Mouse (Mus musculus): ENCODE data around the gene Bach1. TPM values are rescaled to one million over a fixed set of nuclear protein-coding genes. Genes with fewer than 3 reads are reported as not detected.

The Bach1 gene
- polyA plus RNA-seq, 1 experiment, result 7.6 TPM

GRCm38 (mm10) chr16:87699693-87700394 lies 1.1 kb downstream of the Bach1 start:
- no peak for DNase-seq (ENCODE audit: low read depth in 1 of 2, low spot score in 2 of 2)
- TF ChIP-seq CTCF (IDR thresholded peaks at IDR 0.05; ENCODE audit: extremely low read depth, insufficient read depth, insufficient read length, insufficient replicate concordance) (no peak), POLR2A (IDR thresholded peaks at IDR 0.05; ENCODE audit: low read depth, low read length) (no peak)
- whole genome bisulfite sequencing, result 4% methylated on average over 20 of the region's 20 CpGs

GRCm38 (mm10) chr16:87700395-87700765 lies 1.6 kb downstream of the Bach1 start:
- TF ChIP-seq CTCF (IDR thresholded peaks at IDR 0.05; ENCODE audit: extremely low read depth, insufficient read depth, insufficient read length, insufficient replicate concordance) (no peak), POLR2A (IDR thresholded peaks at IDR 0.05; ENCODE audit: low read depth, low read length) (no peak)
- DNase-seq (ENCODE audit: low read depth in 1 of 2, low spot score in 2 of 2), result no peak
- H3K36me3 ChIP-seq (ENCODE audit: control insufficient read depth, insufficient read depth, low read length), result no peaks in the 10 kb centered on the region
- no peaks in the 10 kb centered on the region for H3K27me3 ChIP-seq (ENCODE audit: control insufficient read depth, insufficient read depth, low read length)
- H3K4me3 ChIP-seq (ENCODE audit: extremely low read depth, insufficient read depth, insufficient read length), result no peak overlapping the region; the same call in 1 of the 2 replicates
- peaks cover 3% of the 10 kb centered on the region for H3K4me1 ChIP-seq (ENCODE audit: control insufficient read depth, insufficient read depth, insufficient read length)
- 16% methylated on average over 3 of the region's 3 CpGs for WGBS
- H3K27ac ChIP-seq (ENCODE audit: insufficient read depth, low read length), result peak overlapping the region; percentile 80; the same call in 1 of the 2 replicates

More at GRCm38 (mm10) chr16:87699693-87700394, 1.1 kb downstream of the Bach1 start:
- H3K36me3 ChIP-seq (ENCODE audit: control insufficient read depth, insufficient read depth, low read length), result no peaks in the 10 kb centered on the region
- H3K27ac ChIP-seq (ENCODE audit: insufficient read depth, low read length), result peak overlapping the region; percentile 80
- H3K27me3 ChIP-seq (ENCODE audit: control insufficient read depth, insufficient read depth, low read length), result no peaks in the 10 kb centered on the region
- peak overlapping the region; percentile 80 for H3K4me3 ChIP-seq (ENCODE audit: extremely low read depth, insufficient read depth, insufficient read length)
- peaks cover 3% of the 10 kb centered on the region for H3K4me1 ChIP-seq (ENCODE audit: control insufficient read depth, insufficient read depth, insufficient read length)

- H3K36me3 ChIP-seq (ENCODE audit: control insufficient read depth, insufficient read depth, low read length), result no peaks in the 10 kb centered on the region
- peaks cover 10% of the 10 kb centered on the region for H3K4me1 ChIP-seq (ENCODE audit: control insufficient read depth, insufficient read depth, insufficient read length)
- no peak for DNase-seq (ENCODE audit: low read depth in 1 of 2, low spot score in 2 of 2)
- no peak overlapping the region for H3K4me3 ChIP-seq (ENCODE audit: extremely low read depth, insufficient read depth, insufficient read length)
- WGBS, result 47% methylated on average over 2 of the region's 2 CpGs
- TF ChIP-seq CTCF (IDR thresholded peaks at IDR 0.05; ENCODE audit: extremely low read depth, insufficient read depth, insufficient read length, insufficient replicate concordance), result no peak
- no peak for TF ChIP-seq POLR2A (IDR thresholded peaks at IDR 0.05; ENCODE audit: low read depth, low read length)
- no peak overlapping the region for H3K27ac ChIP-seq (ENCODE audit: insufficient read depth, low read length)
- no peaks in the 10 kb centered on the region for H3K27me3 ChIP-seq (ENCODE audit: control insufficient read depth, insufficient read depth, low read length)
Observed at GRCm38 (mm10) chr16:87701891-87702290, 3.1 kb downstream of the Bach1 start.

- TF ChIP-seq POLR2A (IDR thresholded peaks at IDR 0.05; ENCODE audit: low read depth, low read length) (no peak), CTCF (IDR thresholded peaks at IDR 0.05; ENCODE audit: extremely low read depth, insufficient read depth, insufficient read length, insufficient replicate concordance) (no peak)
- 92% methylated on average over 5 of the region's 5 CpGs for WGBS
- peaks cover 10% of the 10 kb centered on the region for H3K4me1 ChIP-seq (ENCODE audit: control insufficient read depth, insufficient read depth, insufficient read length)
Observed at GRCm38 (mm10) chr16:87702881-87703280, 4.1 kb downstream of the Bach1 start.

GRCm38 (mm10) chr16:87704225-87704624 lies 5.5 kb downstream of the Bach1 start:
- Histone ChIP-seq H3K36me3 (ENCODE audit: control insufficient read depth, insufficient read depth, low read length) (no peaks in the 10 kb centered on the region), H3K4me3 (ENCODE audit: extremely low read depth, insufficient read depth, insufficient read length) (no peak overlapping the region), H3K27me3 (ENCODE audit: control insufficient read depth, insufficient read depth, low read length) (no peaks in the 10 kb centered on the region), H3K27ac (ENCODE audit: insufficient read depth, low read length) (no peak overlapping the region), H3K4me1 (ENCODE audit: control insufficient read depth, insufficient read depth, insufficient read length) (peaks cover 16% of the 10 kb centered on the region)
- WGBS, result 70% methylated on average over 5 of the region's 5 CpGs
- DNase-seq (ENCODE audit: low read depth in 1 of 2, low spot score in 2 of 2), result no peak
- no peak for TF ChIP-seq CTCF (IDR thresholded peaks at IDR 0.05; ENCODE audit: extremely low read depth, insufficient read depth, insufficient read length, insufficient replicate concordance)
- no peak for TF ChIP-seq POLR2A (IDR thresholded peaks at IDR 0.05; ENCODE audit: low read depth, low read length)

More at GRCm38 (mm10) chr16:87702881-87703280, 4.1 kb downstream of the Bach1 start:
- Histone ChIP-seq H3K27me3 (ENCODE audit: control insufficient read depth, insufficient read depth, low read length) (no peaks in the 10 kb centered on the region), H3K4me3 (ENCODE audit: extremely low read depth, insufficient read depth, insufficient read length) (no peak overlapping the region), H3K27ac (ENCODE audit: insufficient read depth, low read length) (no peak overlapping the region), H3K36me3 (ENCODE audit: control insufficient read depth, insufficient read depth, low read length) (no peaks in the 10 kb centered on the region)
- no peak for DNase-seq (ENCODE audit: low read depth in 1 of 2, low spot score in 2 of 2)

GRCm38 (mm10) chr16:87705892-87706589 lies 7.3 kb downstream of the Bach1 start:
- H3K36me3 ChIP-seq (ENCODE audit: control insufficient read depth, insufficient read depth, low read length), result no peaks in the 10 kb centered on the region
- TF ChIP-seq CTCF (IDR thresholded peaks at IDR 0.05; ENCODE audit: extremely low read depth, insufficient read depth, insufficient read length, insufficient replicate concordance) (no peak), POLR2A (IDR thresholded peaks at IDR 0.05; ENCODE audit: low read depth, low read length) (no peak)
- no peaks in the 10 kb centered on the region for H3K27me3 ChIP-seq (ENCODE audit: control insufficient read depth, insufficient read depth, low read length)
- H3K4me1 ChIP-seq (ENCODE audit: control insufficient read depth, insufficient read depth, insufficient read length), result peaks cover 19% of the 10 kb centered on the region
- no peak overlapping the region for H3K4me3 ChIP-seq (ENCODE audit: extremely low read depth, insufficient read depth, insufficient read length)
- WGBS, result 28% methylated on average over 19 of the region's 19 CpGs
- no peak overlapping the region for H3K27ac ChIP-seq (ENCODE audit: insufficient read depth, low read length)
- no peak for DNase-seq (ENCODE audit: low read depth in 1 of 2, low spot score in 2 of 2)

All from spleen, adult 2 months (tissue).